21 mouse cellular contexts compared by ENCODE assay signal in genomic region chr12:112207734-112208133, GRCm38 (mm10).
"Had no signal": no experiment of that assay in that cellular context is flagged by ENCODE, and none has a peak within 500 bp of the region (broad histone marks: within the 10 kb centered on the region; RNA-seq: fewer than 3 reads in every experiment).

No protein-coding gene starts in this region.

- DNase-seq: kidney, adult 2 months; kidney, postnatal 25 days; layer of hippocampus, adult 9-11 months; liver; lung, adult 18-20 months; lung, postnatal 10 days; lung, postnatal 4 days; right cerebral cortex, adult 18-20 months; right cerebral cortex, postnatal 25 days; spleen, adult 18-20 months; thymus, postnatal 25 days had no signal

- H3K9ac ChIP-seq: limb, embryonic 13.5 days; liver, embryonic 12.5 days; liver, embryonic 15.5 days; lung, embryonic 15.5 days; stomach, embryonic 15.5 days had no signal

- H3K9me3 ChIP-seq: limb, embryonic 10.5 days; limb, embryonic 13.5 days; liver, embryonic 12.5 days; liver, embryonic 15.5 days; lung, embryonic 15.5 days; stomach, embryonic 15.5 days had no signal

- H3K4me2 ChIP-seq: limb, embryonic 13.5 days; liver, embryonic 12.5 days; liver, embryonic 15.5 days; lung, embryonic 15.5 days; stomach, embryonic 15.5 days had no signal

- ATAC-seq: intestine, postnatal 0 days had no signal

- H3K4me3 ChIP-seq: layer of hippocampus, adult 2 months; limb, embryonic 10.5 days; limb, embryonic 13.5 days; liver, embryonic 12.5 days; liver, embryonic 15.5 days; lung, embryonic 15.5 days; myocyte; stomach, embryonic 15.5 days had no signal

- H3K4me1 ChIP-seq: liver, embryonic 12.5 days; liver, embryonic 15.5 days; lung, embryonic 15.5 days; stomach, embryonic 15.5 days had no signal

- H3K36me3 ChIP-seq: limb, embryonic 10.5 days; limb, embryonic 13.5 days; liver, embryonic 12.5 days; liver, embryonic 15.5 days; lung, embryonic 15.5 days; stomach, embryonic 15.5 days had no signal

- H3K27me3 ChIP-seq: liver, embryonic 15.5 days; lung, embryonic 15.5 days; stomach, embryonic 15.5 days had no signal

- H3K27ac ChIP-seq: kidney, postnatal 0 days; layer of hippocampus, adult 2 months; limb, embryonic 13.5 days; liver, embryonic 12.5 days; liver, embryonic 15.5 days; lung, embryonic 15.5 days; stomach, embryonic 15.5 days had no signal
